Mouse (Mus musculus): ENCODE data around the gene Pkm. TPM values are rescaled to one million over a fixed set of nuclear protein-coding genes. Genes with fewer than 3 reads are reported as not detected.

The Pkm gene
- polyA plus RNA-seq (2015; fragmentation: Nextera tagmentation; extraction: Ambion mirVana), result 152 and 158 TPM in 2 replicates

- Histone ChIP-seq H3K4me3 (ENCODE audit: low read depth, low read length) (peak within 1 kb of the TSS; percentile 65), H3K4me2 (ENCODE audit: low read depth, low read length) (peak within 1 kb of the TSS; percentile 79), H3K27me3 (ENCODE audit: control insufficient read depth, insufficient read depth, low read depth, low read length) (peaks cover 58% of the 10 kb centered on the region), H3K9me3 (replicated peaks; ENCODE audit: control insufficient read depth, low read length) (no peaks in the 10 kb centered on the region), H3K36me3 (ENCODE audit: control insufficient read depth, insufficient read depth) (no peaks in the 10 kb centered on the region), H3K4me1 (ENCODE audit: control insufficient read depth, low read depth, low read length) (peaks cover 21% of the 10 kb centered on the region), H3K9ac (ENCODE audit: low read depth, low read length) (peak within 1 kb of the TSS; percentile 48), H3K27ac (ENCODE audit: low read length) (peak within 1 kb of the TSS; percentile 78)
- ATAC-seq (ENCODE audit: low read depth), result peak; percentile 83
- WGBS (ENCODE audit: insufficient replicate concordance), result under 1% methylated on average over 46 of the region's 46 CpGs
These were observed at the start of gene Pkm for GRCm38 (mm10) chr9:59655958-59656634. Gene Pkm, plus strand, starts transcription at chr9:59656368.

DNA sequence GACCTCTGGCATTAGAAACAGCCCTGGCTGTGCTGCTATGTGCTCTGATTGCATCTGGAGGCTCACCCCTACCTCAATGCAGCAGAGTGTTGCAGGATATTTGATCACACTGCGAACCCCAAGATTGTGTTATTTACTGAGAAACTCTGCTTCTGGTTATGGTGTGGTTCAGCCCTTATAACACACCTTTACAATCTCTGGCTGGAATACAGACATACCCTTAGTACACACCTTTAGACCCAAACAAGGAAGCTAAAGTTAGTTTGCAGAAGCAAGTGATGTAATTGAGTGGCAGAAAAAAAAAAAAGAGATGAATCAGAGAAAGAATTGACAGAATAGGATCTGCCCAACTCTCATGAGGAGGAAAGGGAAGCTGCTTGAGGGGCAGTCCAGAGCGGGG, 45.2 kb upstream of the Pkm start:
- Histone ChIP-seq H3K27me3 (ENCODE audit: control insufficient read depth, insufficient read depth, low read depth, low read length) (peaks cover 16% of the 10 kb centered on the region), H3K27ac (ENCODE audit: low read length) (no peak overlapping the region)

GRCm38 (mm10) chr9:59615797-59616196, 40.4 kb upstream of the Pkm start:
- H3K9ac ChIP-seq (ENCODE audit: low read depth, low read length), result no peak overlapping the region
- H3K27me3 ChIP-seq (ENCODE audit: control insufficient read depth, insufficient read depth, low read depth, low read length), result peaks cover 7% of the 10 kb centered on the region
- H3K4me2 ChIP-seq (ENCODE audit: low read depth, low read length), result no peak overlapping the region
- no peaks in the 10 kb centered on the region for H3K36me3 ChIP-seq (ENCODE audit: control insufficient read depth, insufficient read depth)
- no peak for ATAC-seq (ENCODE audit: low read depth)
- no peaks in the 10 kb centered on the region for H3K9me3 ChIP-seq (replicated peaks; ENCODE audit: control insufficient read depth, low read length)
- H3K27ac ChIP-seq (ENCODE audit: low read length), result no peak overlapping the region
- peaks cover 5% of the 10 kb centered on the region for H3K4me1 ChIP-seq (ENCODE audit: control insufficient read depth, low read depth, low read length)
- 77% methylated on average over 2 of the region's 2 CpGs for WGBS (ENCODE audit: insufficient replicate concordance)
- no peak overlapping the region for H3K4me3 ChIP-seq (ENCODE audit: low read depth, low read length)

More for the DNA sequence above, 45.2 kb upstream of the Pkm start:
- Histone ChIP-seq H3K36me3 (ENCODE audit: control insufficient read depth, insufficient read depth) (no peaks in the 10 kb centered on the region), H3K4me1 (ENCODE audit: control insufficient read depth, low read depth, low read length) (no peaks in the 10 kb centered on the region), H3K4me3 (ENCODE audit: low read depth, low read length) (no peak overlapping the region), H3K9ac (ENCODE audit: low read depth, low read length) (no peak overlapping the region), H3K4me2 (ENCODE audit: low read depth, low read length) (no peak overlapping the region), H3K9me3 (replicated peaks; ENCODE audit: control insufficient read depth, low read length) (no peaks in the 10 kb centered on the region)
- 60% methylated on average over 2 of the region's 2 CpGs for WGBS (ENCODE audit: insufficient replicate concordance)
- no peak for ATAC-seq (ENCODE audit: low read depth)

DNA sequence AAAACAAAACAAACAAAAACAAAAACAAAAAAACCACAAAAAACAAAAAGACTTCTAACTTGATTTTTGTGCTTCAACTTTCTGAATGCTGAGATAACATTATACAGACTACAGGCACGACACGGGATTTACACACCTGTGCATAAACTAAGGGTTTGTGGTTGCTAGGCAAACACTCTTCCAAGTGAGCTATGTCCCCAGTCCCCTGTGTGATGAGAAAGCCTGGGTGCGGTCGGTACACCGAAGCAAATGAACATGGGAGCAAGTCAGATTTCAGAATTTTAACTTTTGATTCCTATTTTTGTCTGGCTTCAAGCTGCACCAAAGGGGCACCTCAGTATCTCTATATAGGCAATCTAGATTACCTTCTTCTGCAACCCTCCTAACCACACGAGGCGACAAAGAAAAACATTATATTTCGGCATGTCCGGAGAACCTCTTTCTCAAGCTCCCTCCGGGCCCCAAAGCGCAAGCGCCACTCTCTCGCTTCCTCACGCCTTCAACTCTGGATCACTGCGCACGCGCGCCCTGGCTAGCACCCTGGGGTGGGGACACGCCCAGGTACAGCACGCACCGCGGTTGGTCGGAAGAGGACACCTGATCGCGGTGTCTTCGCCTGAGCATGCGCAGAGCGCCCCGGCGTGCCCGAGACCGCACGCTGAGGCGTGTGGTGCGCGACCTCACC, 39.4 kb upstream of the Pkm start, which contains the start of gene Parp6:
Parp6 (plus strand) TSS at position 663 of the 685 bp plus-strand sequence.
- Histone ChIP-seq H3K4me1 (ENCODE audit: control insufficient read depth, low read depth, low read length) (peaks cover 5% of the 10 kb centered on the region), H3K4me2 (ENCODE audit: low read depth, low read length) (peak within 1 kb of the TSS; percentile 95), H3K9ac (ENCODE audit: low read depth, low read length) (peak within 1 kb of the TSS; percentile 80), H3K27ac (ENCODE audit: low read length) (peak within 1 kb of the TSS; percentile 63; the same call in 1 of the 2 replicates), H3K36me3 (ENCODE audit: control insufficient read depth, insufficient read depth) (no peaks in the 10 kb centered on the region), H3K9me3 (replicated peaks; ENCODE audit: control insufficient read depth, low read length) (no peaks in the 10 kb centered on the region), H3K27me3 (ENCODE audit: control insufficient read depth, insufficient read depth, low read depth, low read length) (peaks cover 4% of the 10 kb centered on the region), H3K4me3 (ENCODE audit: low read depth, low read length) (peak within 1 kb of the TSS; percentile 83)
- WGBS (ENCODE audit: insufficient replicate concordance), result 1% methylated on average over 36 of the region's 36 CpGs
- ATAC-seq (ENCODE audit: low read depth), result peak; percentile 100

DNA sequence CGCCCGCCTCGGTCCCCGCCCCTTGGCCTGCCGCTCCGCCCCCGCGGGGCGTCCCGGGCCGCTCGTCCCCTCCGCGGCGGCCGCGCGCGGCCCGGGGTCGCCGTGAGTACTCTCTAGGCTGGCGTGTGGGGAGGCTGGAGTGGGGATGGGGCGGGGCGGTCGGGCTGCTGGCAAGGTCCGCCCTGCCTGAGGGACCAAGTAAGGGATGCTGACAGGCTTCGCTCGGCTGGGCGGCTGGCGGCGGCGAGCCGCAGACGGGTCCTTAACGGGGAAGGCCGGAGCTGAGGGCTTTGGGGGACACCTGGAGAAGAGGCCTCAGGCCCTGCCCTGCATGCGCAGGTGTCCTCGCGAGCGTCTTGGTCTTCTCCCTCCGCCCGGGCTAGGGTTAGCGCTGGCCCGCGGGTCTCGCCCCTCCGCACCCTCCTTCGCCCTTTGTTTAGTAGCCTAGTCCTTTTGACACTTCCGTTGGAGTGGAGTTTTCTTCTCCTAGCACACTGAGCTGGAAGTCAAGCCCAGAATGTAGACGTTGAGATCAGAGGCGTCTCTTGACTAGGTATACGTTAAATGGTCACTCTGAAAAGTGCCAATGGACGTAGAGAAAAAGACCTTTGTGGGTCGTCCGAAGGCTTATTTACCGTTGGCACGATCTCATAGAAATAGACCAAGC, 38.7 kb upstream of the Pkm start:
- Histone ChIP-seq H3K4me3 (ENCODE audit: low read depth, low read length) (peak overlapping the region; percentile 83), H3K27me3 (ENCODE audit: control insufficient read depth, insufficient read depth, low read depth, low read length) (no peaks in the 10 kb centered on the region; the same call in 1 of the 2 replicates), H3K9me3 (replicated peaks; ENCODE audit: control insufficient read depth, low read length) (no peaks in the 10 kb centered on the region), H3K9ac (ENCODE audit: low read depth, low read length) (peak overlapping the region; percentile 80), H3K36me3 (ENCODE audit: control insufficient read depth, insufficient read depth) (no peaks in the 10 kb centered on the region), H3K4me2 (ENCODE audit: low read depth, low read length) (peak overlapping the region; percentile 95), H3K4me1 (ENCODE audit: control insufficient read depth, low read depth, low read length) (peaks cover 5% of the 10 kb centered on the region), H3K27ac (ENCODE audit: low read length) (peak overlapping the region; percentile 63; the same call in 1 of the 2 replicates)
- under 1% methylated on average over 58 of the region's 58 CpGs for WGBS (ENCODE audit: insufficient replicate concordance)
- ATAC-seq (ENCODE audit: low read depth), result peak; percentile 4; the same call in 1 of the 2 replicates

- no peaks in the 10 kb centered on the region for H3K9me3 ChIP-seq (replicated peaks; ENCODE audit: control insufficient read depth, low read length)
- no peak overlapping the region for H3K4me2 ChIP-seq (ENCODE audit: low read depth, low read length)
- H3K4me1 ChIP-seq (ENCODE audit: control insufficient read depth, low read depth, low read length), result no peaks in the 10 kb centered on the region; the same call in 1 of the 2 replicates
- no peak overlapping the region for H3K9ac ChIP-seq (ENCODE audit: low read depth, low read length)
- H3K27me3 ChIP-seq (ENCODE audit: control insufficient read depth, insufficient read depth, low read depth, low read length), result no peaks in the 10 kb centered on the region
- ATAC-seq (ENCODE audit: low read depth), result 0 out of 2 replicates have a peak, but pooled peaks have one; percentile 24
- H3K36me3 ChIP-seq (ENCODE audit: control insufficient read depth, insufficient read depth), result no peaks in the 10 kb centered on the region
- WGBS (ENCODE audit: insufficient replicate concordance), result 13% methylated on average over 1 of the region's 1 CpGs
- H3K4me3 ChIP-seq (ENCODE audit: low read depth, low read length), result no peak overlapping the region
- no peak overlapping the region for H3K27ac ChIP-seq (ENCODE audit: low read length)
These were observed 17.8 kb upstream of the Pkm start for GRCm38 (mm10) chr9:59638372-59638771.

GRCm38 (mm10) chr9:59639936-59640335, 16.2 kb upstream of the Pkm start:
- H3K9ac ChIP-seq (ENCODE audit: low read depth, low read length), result no peak overlapping the region
- H3K4me2 ChIP-seq (ENCODE audit: low read depth, low read length), result no peak overlapping the region
- no peaks in the 10 kb centered on the region; the same call in 1 of the 2 replicates for H3K4me1 ChIP-seq (ENCODE audit: control insufficient read depth, low read depth, low read length)
- no peak overlapping the region for H3K4me3 ChIP-seq (ENCODE audit: low read depth, low read length)
- no peaks in the 10 kb centered on the region for H3K27me3 ChIP-seq (ENCODE audit: control insufficient read depth, insufficient read depth, low read depth, low read length)
- no peaks in the 10 kb centered on the region for H3K9me3 ChIP-seq (replicated peaks; ENCODE audit: control insufficient read depth, low read length)
- H3K36me3 ChIP-seq (ENCODE audit: control insufficient read depth, insufficient read depth), result no peaks in the 10 kb centered on the region
- ATAC-seq (ENCODE audit: low read depth), result no peak
- WGBS (ENCODE audit: insufficient replicate concordance), result 78% methylated on average over 4 of the region's 4 CpGs
- H3K27ac ChIP-seq (ENCODE audit: low read length), result no peak overlapping the region

DNA sequence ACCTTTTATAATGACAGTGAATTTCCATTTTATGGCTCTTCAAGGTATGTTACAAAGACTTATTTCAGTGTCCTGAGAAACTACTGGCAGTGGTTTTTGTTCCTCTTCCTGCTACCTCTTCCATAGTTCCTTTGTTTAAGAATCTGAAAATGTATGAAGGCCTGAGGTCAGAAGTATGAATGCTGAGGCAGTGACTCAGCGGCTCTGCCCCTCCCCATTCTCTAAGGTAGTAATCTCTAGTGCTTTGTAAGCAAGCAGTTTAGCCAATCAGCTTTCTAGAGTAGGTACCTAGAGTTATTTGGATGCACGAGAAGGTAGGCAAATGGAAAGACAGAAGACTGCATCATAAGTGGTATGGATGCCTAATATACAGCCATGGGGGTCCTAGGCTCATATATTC, 14.8 kb upstream of the Pkm start:
- 70% methylated on average over 2 of the region's 2 CpGs for WGBS (ENCODE audit: insufficient replicate concordance)
- ATAC-seq (ENCODE audit: low read depth), result no peak

More for the DNA sequence above, 14.8 kb upstream of the Pkm start:
- Histone ChIP-seq H3K27ac (ENCODE audit: low read length) (no peak overlapping the region), H3K36me3 (ENCODE audit: control insufficient read depth, insufficient read depth) (no peaks in the 10 kb centered on the region), H3K4me1 (ENCODE audit: control insufficient read depth, low read depth, low read length) (no peaks in the 10 kb centered on the region; the same call in 1 of the 2 replicates), H3K4me2 (ENCODE audit: low read depth, low read length) (no peak overlapping the region), H3K9ac (ENCODE audit: low read depth, low read length) (no peak overlapping the region), H3K4me3 (ENCODE audit: low read depth, low read length) (no peak overlapping the region), H3K27me3 (ENCODE audit: control insufficient read depth, insufficient read depth, low read depth, low read length) (no peaks in the 10 kb centered on the region), H3K9me3 (replicated peaks; ENCODE audit: control insufficient read depth, low read length) (no peaks in the 10 kb centered on the region)
